Mouse (Mus musculus) fibroblast of lung, adult 2 months (primary cell): ENCODE data around the gene Dnaaf5.

Experiments used
- DNase-seq: peaks from one replicate; pipeline ENCODE4 v3.0.0-alpha.2; 2011; ENCODE audit warnings: low read depth

The Dnaaf5 gene

DNA sequence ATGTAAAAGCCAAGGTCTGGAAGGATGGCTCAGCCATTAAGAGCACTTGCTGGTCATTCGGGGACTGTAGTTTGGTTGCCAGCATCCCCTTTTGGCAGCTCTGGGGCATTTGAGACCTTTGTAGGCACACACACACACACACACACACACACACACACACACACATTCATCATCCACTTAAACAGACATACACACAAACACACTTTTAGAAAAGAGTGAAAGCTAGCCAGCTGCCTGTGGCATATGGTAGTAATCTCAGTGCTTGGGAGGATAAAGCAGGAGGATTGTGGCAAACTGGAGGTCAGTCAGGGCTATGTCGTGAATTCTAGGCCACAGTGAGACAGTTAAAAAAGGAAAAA, 49.6 kb downstream of the Dnaaf5 start:
- no peak for DNase-seq

DNA sequence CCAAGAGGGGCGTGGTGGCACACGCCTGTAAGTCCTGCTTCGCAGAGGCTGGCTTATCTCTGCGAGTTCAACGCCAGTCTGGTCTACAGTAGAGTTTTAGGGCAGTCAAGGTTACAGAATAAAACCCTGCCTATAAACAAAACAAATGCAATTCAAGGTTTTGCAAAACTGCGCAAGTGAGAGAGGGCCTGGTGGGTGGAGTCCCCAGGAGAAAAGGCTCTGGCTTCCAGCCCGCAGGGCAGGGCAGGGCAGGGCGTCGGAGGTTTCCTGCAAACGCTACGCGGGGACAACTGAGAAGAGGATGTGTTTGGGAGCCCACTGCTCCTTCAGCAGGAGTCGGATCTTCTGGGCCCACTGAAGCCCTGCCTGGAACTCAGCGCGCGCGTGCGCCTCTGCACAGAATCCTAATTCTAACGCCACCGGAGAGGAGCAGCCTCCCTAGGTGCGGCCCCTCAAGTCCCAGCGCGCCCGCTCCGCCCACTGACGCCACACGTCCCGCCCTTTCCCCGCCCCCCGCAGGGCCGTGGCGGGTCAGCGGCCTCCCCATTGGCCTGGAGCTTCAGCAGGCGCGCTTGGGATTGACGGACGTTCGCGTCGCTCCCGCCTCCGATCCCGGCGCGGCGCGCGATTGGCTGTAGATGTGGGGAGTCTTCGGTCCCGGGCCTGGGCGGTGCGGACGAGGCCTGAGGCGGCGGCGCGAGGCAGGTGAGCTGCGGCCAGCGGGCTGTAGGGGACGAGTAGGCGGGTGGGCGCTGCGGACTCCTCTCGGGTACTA, 50.2 kb downstream of the Dnaaf5 start, which contains the start of gene Sun1:
Gene Sun1 (plus strand): TSS at position 643 of the 775 bp plus-strand sequence.
- peak; percentile 91 for DNase-seq

DNA sequence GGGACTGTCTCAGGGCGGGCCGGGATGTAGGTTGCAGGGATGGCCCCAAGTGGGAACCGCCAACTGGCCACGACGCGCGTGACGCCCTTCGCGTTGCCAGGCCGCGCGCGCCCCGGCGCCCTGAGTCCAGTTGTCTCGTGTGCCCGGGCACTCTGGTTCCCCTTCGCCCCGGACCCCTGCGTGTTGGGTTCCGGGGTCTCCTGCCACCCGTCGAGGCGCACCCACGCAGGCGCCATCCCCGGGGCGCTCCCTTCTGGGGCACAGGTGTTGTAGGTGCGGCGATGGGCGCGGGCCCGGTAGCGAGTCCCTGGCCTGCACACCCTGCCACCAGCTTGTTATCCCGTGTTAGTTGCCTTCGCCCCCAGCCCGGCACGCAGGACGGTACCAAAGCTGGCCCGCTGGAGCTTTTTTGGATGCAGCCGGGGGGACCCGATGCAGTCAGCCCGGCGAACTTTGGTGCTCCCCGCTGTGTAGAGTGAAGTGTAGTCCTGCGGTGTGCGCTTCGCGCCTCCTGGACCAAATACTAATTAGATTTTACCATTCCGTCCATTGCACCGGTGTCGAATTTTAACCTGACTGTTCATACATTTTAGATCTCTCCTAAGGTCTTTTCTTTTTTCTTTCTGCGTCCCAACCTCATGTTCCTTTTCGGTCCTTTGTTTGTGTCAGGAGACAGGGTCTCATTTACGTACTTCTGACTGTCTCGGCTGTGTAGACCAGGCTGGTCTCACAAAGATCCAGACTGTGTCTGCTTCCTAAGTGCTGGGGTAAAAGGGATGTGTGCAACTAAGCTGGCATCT, 50.9 kb downstream of the Dnaaf5 start:
- no peak for DNase-seq

DNA sequence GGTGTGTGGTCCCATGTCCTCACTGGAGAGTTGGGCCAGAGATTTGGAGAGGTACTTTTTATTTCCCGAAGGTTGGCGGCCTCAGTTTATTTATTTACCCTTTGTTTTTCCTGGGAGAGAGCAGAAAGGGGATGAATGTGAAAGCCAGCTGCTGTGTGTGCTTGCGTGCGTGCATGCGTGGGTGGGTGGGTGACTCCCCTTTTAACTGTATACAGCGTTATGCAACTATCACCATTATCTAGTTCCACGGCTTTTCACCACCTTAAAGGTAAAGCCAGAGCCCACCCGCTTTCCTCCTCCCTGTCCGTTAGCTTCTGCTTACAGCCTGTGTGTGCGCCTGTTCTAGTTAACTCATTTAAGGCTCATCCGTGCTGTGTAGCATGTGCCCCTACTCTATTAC, 52.1 kb downstream of the Dnaaf5 start:
- no peak for DNase-seq

DNA sequence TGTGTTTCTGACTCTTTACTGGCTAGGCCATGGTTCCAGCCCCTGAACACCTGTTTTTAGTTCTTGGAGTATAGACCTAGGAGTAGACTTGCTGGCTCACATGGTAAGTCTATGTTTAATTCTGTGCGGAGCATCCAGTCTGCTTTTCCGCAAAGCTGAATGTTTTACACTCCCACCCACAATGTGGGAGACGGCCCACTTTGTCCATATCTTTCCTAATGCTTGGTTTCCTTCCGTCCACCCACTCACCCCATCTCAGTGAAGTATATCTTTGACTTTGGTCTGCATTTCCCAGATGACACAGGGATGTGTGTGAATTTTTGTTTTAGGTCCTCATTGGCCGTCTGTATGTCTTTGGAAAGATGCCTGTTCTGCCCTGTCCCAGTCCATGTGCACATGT, 53.3 kb downstream of the Dnaaf5 start:
- DNase-seq, result no peak

DNA sequence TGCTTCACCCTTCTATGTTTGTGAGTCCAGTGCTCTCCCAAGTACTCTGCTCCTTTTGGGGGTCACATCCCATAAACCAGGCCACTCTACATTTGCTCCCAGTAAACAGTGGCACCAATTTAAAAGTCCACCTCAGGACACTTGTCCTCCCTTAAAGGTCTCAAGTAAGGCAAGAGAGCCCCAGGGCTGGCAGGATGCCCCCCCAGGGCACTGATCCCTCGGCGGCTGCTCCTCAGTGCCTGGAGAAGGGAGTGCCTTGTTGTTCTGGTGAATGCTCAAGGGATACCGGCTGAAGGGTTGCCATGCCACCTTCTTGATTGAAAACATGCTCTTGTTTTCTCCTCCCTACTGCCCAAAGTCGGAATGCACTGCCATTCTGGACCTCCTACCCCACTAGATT, 56.1 kb downstream of the Dnaaf5 start:
- DNase-seq, result no peak

DNA sequence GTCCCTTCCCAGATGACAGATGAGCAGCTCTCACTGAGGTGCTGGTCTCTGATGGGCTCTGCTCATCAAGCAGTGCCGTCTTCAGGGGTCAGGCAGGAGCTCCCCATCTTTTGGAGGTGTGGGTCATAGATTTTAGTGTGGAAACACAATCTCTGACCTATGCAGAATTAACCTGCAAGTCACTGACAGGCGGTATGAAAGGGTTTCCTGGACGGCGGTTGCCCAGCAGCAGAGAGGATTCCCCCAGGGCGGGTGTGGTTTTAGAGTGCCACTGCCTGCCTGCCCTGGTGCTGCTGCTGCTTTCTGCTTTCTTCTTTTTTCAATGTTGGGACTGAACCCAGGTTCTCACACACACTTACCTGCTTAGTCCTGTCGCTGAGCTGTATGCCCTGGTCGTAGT, 56.5 kb downstream of the Dnaaf5 start:
- no peak for DNase-seq

DNA sequence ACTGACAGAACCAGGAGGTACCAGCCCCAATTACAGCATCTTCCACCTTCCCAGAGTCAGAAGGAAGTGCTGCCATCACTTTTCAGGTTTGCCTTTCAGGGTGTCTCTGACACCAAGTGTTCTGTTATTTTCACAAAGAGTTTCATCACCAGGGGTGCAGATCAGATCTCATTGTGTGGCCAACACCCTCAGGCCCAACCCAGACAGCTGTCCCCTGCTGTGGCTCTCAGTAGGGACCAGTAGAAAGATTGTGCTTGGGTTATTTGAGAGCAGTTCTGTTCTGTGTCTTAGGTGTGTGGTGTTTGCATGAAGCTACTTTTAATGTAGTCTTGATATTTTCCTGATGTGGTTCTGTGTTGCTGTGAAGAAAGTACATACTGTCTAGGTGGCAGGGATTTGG, 58.2 kb downstream of the Dnaaf5 start:
- DNase-seq, result no peak

DNA sequence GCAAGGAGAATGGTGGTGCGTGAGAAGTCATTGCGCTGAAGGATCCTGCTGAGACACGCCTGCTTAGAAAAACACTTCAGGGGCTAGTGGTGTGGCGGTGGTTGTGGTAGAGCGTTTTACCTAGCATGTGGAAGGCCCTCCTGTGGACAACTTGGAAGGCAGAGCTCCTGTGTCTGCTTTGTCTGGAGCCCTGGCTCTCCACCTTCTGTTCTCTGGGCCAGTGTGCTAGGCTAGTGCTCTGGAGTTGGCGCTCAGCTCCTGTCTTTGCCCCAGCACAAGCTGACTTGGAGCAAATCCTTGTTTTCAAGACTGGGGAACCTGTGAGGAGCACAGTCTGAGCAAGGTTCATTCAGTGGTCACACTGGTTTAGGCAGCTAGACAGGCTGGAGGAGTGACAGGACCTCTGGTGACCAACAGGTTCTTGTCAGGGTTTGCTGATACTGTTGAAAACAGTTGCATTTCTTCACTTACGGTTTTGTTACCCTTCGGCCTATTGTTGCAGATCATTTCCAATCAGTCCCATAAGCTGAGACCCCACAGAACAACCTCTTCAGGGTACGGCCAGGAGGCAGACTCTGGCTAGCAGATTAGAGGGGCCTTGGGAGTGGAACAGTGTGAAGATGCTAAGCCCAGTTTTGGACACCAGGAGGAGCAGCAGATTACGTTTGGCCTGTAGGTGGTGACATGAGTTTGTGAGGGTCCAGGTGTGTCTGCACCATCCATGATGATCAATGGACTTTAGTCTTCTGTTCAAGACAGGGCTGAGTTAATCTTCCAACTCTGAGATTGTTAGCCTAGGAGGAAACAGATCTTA, 59.1 kb downstream of the Dnaaf5 start:
- DNase-seq, result no peak

DNA sequence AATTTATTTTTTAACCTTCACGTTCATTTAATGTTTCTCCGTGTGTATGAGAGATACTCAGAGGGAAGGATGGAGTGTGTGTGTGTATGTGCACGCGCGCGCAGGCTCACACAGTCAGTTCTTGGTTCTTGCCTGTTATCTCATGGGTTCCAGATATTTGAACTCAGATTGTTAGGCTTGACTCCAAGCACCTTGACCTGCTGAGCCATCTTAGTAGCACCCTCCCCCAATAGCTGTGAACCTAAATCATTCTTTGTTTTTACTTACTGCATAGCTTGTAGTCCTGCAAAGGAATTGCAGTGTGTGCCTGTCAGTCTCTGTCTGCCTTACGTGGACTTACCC, 59.6 kb downstream of the Dnaaf5 start:
- DNase-seq, result no peak

DNA sequence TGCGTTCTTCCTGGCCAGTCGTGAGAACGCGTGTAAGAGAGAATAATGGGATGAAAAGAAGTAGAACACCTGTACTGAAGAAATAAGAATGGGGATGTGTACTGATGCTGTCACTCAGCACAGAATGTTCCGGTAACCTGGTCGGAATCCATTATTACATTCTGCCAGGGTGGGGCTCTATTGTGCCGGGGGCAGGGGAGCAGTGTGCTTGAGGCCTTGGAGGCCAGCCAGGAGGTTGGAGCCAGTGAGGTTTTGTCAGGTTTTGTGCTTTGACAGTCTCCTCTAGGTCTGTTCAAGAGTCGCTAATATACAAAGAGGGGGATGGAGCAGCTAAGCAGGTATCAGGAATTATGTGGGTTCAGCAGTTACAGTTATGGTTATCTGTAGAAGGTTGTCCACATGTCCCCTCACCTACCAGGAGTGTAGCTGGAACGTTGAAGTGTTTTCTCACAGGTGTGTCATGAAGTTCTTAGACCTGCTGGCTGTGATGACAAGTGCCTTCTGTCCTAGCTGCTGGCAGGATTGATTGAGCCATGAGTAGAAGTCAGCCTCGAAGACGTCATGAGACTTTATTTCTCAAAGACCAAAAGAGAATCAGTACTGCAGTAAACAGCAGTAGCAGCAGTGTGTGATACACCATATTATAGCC, 61.8 kb downstream of the Dnaaf5 start:
- DNase-seq, result no peak

DNA sequence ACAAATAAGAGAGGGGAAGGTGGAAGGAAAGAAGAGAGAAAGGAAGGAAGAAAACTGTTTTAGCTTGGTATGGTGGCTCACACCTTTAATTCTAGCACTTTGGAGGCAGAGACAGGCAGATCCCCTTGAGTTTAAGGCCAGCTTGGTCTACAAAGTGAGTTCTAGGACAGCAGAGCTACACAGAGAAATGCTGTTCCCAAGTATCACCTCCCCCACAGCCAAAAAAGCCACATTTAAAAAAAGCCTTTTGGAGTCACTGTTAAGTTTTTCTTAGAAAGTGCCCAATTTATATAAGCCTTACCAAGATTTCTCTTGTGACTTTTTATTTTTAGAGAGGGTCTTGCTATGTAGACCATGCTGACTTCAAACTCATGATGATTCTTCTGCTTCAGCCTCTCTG, 64.3 kb downstream of the Dnaaf5 start:
- DNase-seq, result no peak

DNA sequence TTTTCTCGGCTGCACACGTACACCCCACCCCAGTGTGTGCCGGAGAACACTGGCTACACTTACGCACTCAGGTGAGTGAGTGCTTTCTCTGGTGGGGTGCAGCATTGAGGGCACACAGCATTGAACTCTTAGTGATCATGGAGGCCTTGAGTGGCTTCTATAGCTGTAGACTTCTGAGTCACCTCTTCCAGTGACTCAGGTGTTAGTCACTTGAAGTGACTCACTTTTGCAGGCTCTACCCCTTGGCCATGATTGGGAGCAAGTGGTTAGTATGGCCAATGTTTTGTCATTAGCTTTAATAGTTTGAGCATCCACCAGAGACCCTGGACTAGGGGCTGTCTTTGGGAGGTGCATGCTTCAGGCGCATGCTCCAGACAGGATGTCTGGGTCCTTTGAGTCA, 65.2 kb downstream of the Dnaaf5 start:
- peak; percentile 49 for DNase-seq

DNA sequence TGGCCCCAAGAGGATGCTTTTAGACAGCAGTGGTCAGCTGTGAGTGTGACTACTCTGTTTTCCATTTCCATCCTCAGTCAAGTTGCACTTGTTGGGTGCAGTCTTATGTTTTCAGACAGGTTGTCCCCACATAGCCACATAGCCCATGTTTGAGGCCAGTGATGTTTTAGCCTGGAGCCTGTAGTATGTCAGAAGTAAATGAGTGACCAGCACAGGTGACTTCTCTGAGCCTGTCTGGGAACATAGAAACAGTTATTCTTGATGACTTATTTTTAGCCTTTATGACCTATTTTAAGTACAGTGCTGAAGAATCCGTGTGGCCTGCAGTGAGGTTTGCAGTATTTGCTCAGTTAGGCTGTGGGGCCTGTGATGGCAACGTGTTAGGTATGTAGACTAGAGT, 66.1 kb downstream of the Dnaaf5 start:
- no peak for DNase-seq

DNA sequence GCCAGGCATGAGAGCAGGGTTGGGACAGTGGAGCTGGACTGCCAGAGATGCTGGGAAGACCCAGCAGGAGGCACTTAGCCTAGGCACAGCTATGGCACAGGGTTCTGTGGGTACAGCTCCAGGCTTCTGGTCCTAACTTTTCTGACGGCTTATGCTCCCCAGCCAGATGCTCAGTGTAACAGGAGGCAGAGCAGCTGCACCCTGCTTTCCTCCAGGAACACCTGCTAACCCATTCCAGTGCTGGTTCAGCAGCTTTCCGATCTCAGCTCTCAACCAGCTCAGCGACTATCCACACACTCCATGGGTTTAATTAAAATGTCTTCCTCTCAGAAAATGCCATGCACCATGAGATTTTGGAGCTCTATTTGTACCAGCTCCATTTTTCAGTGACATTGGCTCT, 66.8 kb downstream of the Dnaaf5 start:
- DNase-seq, result no peak

DNA sequence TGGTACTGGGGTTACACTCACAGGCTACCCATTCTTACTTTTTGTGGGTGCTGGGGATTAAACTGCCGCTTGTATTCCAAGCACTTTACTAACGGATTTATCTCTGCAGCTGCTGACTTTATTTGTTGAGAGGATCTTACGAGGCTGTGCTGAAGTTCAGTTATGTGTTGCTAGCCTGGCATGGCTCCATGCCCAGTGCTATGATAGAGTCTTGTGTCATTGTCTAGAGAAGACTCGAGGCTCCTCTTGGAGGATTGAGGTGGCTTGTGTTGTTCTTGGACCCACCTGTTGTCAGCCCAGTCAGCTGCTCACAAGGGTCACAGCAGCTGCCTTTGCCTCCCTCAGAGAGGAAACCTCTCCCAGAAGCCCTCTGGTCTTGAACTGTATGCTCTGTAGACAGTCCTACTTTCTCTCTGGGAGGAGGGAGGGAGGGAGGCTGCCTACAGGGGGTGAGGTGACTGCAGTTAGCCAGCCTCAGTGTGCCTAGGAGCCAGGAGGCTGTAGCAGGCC, 70.0 kb downstream of the Dnaaf5 start:
- no peak for DNase-seq

DNA sequence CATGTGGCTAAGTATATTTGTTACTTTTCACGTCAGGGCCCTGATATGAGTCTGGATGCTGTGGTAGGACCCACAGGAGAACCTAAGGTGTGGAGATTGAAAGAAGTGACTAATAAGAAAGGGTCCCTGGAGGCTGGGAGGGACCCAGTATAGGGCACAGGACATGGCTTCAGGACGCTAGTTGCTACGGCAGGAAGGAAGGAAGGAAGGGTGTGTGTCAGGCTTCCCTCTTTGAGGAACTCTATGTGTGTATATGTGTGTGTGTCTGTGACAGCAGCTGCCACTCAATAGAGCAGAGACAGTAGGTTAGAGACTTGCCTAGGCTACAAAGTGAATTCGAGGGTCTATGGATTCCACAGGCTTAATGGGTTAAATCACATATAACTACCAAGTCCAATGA, 70.6 kb downstream of the Dnaaf5 start:
- DNase-seq, result no peak

DNA sequence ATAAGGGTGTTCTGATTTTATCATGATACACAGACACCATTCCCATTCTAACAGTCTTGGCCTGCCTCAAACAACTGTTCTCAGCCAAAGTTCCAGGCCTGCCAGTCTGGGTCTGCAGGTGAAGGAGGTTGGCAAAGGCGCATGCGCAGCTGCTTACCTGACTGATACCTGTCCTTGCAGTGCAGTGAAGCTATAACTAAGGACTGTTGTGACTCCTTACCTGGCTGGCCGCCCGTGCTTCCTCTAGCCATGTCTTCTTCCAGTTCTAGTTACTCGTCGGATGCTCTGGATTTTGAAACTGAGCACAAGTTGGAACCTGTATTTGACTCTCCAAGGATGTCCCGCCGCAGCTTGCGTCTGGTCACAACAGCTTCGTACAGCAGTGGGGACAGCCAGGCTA, 73.3 kb downstream of the Dnaaf5 start:
- DNase-seq, result no peak

DNA sequence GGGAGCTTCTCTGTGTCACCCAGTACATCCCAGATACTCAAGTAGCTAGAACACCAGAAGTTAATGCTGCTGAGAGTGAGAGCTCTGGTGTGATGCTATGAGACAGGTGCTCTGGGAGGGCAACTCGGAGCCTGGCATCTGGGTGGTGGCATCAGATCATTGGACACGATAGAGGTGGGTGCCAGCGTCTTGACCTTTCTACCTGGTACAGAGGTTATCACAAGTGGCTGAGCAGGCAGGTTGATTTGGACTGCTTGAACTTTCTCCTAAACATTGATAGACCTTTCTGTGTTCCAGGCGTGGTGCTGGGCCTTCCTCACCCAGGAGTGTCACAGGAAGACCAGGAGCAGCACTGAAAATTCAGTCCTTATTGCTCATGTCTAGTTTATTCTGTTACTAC, 77.2 kb downstream of the Dnaaf5 start:
- DNase-seq, result no peak

DNA sequence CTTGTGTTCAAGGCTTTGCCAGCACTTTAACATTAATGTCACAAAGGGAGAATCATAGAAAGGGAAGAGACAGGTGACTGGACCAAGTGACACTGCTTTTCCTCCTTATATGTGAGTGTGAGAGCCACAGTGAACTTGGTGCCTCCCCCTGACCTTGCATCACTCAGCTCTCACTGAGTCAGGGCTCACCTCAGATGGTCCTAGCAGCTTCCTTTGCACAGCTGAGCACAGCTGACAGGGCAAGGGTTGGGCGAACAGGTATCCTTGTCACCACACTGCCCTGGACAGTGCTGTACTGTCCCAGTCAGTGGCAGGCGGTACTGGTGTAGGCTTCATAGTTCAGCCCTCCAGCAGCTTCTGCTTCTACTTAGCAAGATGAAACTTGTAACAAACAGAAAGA, 77.6 kb downstream of the Dnaaf5 start:
- DNase-seq, result no peak

DNA sequence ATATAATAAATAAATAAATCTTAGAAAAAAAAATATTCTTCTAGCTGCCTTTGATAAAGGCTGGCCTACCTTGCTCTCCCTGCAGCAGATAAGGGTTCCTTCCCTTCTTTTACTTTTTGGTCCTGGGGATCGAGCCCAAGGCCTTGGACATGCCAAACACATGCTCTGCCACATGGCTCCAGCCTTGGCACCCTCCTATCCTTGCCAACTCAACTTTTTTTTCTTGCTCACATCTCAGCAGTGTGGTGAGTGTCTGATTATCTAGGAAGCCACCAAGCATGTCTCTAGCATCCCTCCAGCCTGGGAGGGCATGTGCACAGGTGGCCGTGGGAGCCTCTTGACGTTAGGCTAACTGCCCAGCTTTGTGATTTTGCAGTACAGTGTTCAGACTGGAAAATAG, 78.3 kb downstream of the Dnaaf5 start:
- no peak for DNase-seq

DNA sequence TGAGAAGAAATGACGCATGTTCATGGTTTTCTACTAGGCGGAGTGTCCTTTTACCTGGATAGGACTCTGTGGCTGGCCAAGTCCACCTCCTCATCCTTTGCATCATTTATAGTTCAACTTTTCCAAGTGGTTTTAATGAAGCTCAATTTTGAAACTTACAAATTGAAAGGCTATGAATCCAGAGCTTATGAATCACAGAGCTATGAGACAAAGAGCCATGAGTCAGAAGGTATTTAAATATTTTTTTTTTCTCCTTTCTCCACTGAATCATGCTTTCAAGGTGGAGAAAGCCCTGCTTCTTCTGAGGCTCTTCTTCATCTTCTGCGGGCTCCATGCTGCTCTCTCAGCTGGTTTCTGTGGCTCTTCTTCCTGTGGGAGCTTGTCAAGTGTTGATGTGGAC, 79.7 kb downstream of the Dnaaf5 start:
- DNase-seq, result peak; percentile 18
